Mouse (Mus musculus): ENCODE data around the gene Sema3e.

GRCm38 (mm10) chr5:14089875-14090608, 65.0 kb downstream of the Sema3e start:
- TF ChIP-seq POLR2A (IDR thresholded peaks at IDR 0.05; ENCODE audit: low read depth, low read length) (no peak), CTCF (conservative IDR thresholded peaks at IDR 0.05; ENCODE audit: insufficient read depth, insufficient read length, low read depth, low read length) (no peak)

Measured in kidney, adult 2 months (tissue).